Mouse (Mus musculus) kidney, postnatal 0 days (tissue): ENCODE results near the gene Klhl15. TPM values are rescaled to one million over a fixed set of nuclear protein-coding genes. Genes with fewer than 3 reads are reported as not detected.
"Not testable (repeated sequence)": the region's sequence is repeated elsewhere in the genome, so short reads cannot be mapped to it uniquely, and the experiment has no call there.

Experiments
- ATAC-seq: fragments of 200-750 bp; cut with Nextera tagmentation; replicated peaks from 2 replicates; pipeline ENCODE4 v1.8.0; 2017; ENCODE audit warnings: low read depth, moderate number of reproducible peaks, moderate TSS enrichment, moderate library complexity; ENCODE audit not compliant: low FRiP score
- DNase-seq: peaks from one replicate; pipeline ENCODE4 v3.0.0-alpha.2; 2016; ENCODE audit warnings: low spot score
- H3K27ac ChIP-seq: fragments of 300-500 bp; sonication (generic); 2 replicates; pipeline ENCODE4 v1.5.1; 2014; ENCODE audit warnings: mild to moderate bottlenecking
- H3K27me3 ChIP-seq: fragments of 300-500 bp; sonication (generic); 2 replicates; pipeline ENCODE4 v1.6.1; 2014; ENCODE audit warnings: low read length, mixed read lengths; ENCODE audit not compliant: insufficient read depth
- H3K36me3 ChIP-seq: fragments of 300-500 bp; sonication (generic); 2 replicates; pipeline ENCODE4 v1.6.1; 2014; ENCODE audit warnings: low read length, mixed read lengths; ENCODE audit not compliant: insufficient read depth
- H3K4me1 ChIP-seq: fragments of 300-500 bp; sonication (generic); replicated peaks from 2 replicates; pipeline ENCODE4 v1.6.1; 2014; ENCODE audit warnings: antibody characterized with exemption, low read length, mixed read lengths; ENCODE audit not compliant: insufficient read depth
- H3K4me2 ChIP-seq: fragments of 300-500 bp; sonication (generic); 2 replicates; pipeline ENCODE4 v1.6.1; 2014; ENCODE audit warnings: mild to moderate bottlenecking, low read length, moderate library complexity, mixed read lengths
- H3K4me3 ChIP-seq: fragments of 300-500 bp; sonication (generic); replicated peaks from 2 replicates; pipeline ENCODE4 v1.5.1; 2014; ENCODE audit warnings: low read depth, low read length
- H3K9ac ChIP-seq: fragments of 300-500 bp; sonication (generic); 2 replicates; pipeline ENCODE4 v1.6.1; 2014; ENCODE audit warnings: low read depth, low read length
- H3K9me3 ChIP-seq: fragments of 300-500 bp; sonication (generic); replicated peaks from 2 replicates; pipeline ENCODE4 v1.6.1; 2016; ENCODE audit warnings: low read length, inconsistent platforms, mixed read lengths
- CTCF ChIP-seq: IDR thresholded peaks from 2 replicates; pipeline ENCODE4 v1.5.1; 2016; ENCODE audit warnings: antibody characterized with exemption, low read depth, mild to moderate bottlenecking, moderate library complexity
- WGBS: fragments of 180-500 bp; shearing (Covaris S2); extraction: QIAGEN DNeasy Blood & Tissue Kit; methylation state at CpG from one replicate; pipeline ENCODE4 v1.1.7; 2014; 5-methylcytosine and 5-hydroxymethylcytosine counted together
- polyA plus RNA-seq: library from polyadenylated mRNA; unstranded; fragments of >200 nt; fragmentation: Nextera tagmentation; extraction: Ambion mirVana; gene quantifications from 2 replicates; pipeline ENCODE4 v1.2.1, GENCODE M21; 2015

The Klhl15 gene
- polyA plus RNA-seq: 7.8 and 8.3 TPM in 2 replicates

DNA sequence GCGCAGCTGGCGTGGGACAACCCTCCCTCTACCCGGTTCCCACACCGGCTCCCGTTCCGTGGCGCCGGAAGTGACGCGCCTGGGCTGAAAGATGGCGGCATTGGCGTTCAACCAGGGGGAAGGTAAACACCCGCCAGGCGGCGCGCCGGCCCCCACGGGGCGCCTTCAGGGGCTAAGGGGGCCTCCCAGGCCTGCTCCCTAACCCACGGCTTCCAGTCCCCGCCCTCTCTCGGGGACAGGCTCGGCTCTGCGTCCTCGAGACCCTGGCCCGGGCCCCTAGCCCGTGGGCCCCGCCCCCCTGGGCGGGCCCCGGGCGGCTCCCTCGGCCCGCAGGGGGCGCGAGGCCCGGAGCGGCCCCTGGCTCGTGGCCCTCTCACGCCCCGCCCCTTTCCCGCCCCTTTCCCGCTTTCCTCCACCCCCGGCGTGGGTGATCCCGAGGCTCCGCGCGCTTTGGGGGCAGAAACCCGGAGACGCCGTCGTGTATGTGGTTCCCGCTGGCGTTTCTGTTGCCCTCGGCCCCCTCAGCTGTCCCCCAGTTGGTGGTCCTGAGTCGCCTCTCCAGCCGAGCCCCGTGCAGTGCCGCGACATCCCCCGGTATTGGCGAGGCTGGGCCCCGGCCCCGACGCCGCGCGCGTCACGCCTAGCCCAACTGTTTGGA lies at the start of gene Klhl15:
TSS of gene Klhl15 (plus strand) at position 68 of the 658 bp plus-strand sequence.
- WGBS: 24% methylated on average over 46 of the region's 70 CpGs
- Histone ChIP-seq H3K36me3 (no peaks in the 10 kb centered on the region), H3K27me3 (no peaks in the 10 kb centered on the region), H3K27ac (peak within 1 kb of the TSS; percentile 90), H3K4me1 (no peaks in the 10 kb centered on the region), H3K4me3 (peak within 1 kb of the TSS; percentile 56), H3K9me3 (no peaks in the 10 kb centered on the region), H3K4me2 (peak within 1 kb of the TSS; percentile 57), H3K9ac (peak within 1 kb of the TSS; percentile 78)
- TF ChIP-seq CTCF: peak; percentile 27; the same call in 1 of the 2 replicates
- DNase-seq: peak; percentile 79
- ATAC-seq: peak; percentile 96

DNA sequence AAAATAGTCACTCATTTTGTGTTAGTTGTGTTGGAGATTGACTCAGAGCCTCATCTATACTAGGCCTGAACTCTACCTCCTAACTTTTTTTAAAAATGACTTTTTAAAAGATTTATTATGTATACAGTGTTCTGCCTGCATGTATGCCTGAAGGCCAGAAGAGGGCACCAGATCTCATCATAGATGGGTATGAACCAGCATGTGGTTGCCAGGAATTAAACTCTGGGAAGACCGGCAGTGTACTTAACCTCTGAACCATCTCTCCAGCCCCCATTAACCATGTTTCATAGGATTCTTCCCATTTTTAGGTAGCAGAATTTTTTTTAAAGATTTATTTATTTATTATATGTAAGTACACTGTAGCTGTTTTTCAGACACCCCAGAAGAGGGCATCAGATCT lies 49.2 kb upstream of the Klhl15 start:
- no peak for ATAC-seq
- Histone ChIP-seq H3K4me3 (no peak overlapping the region), H3K9me3 (no peaks in the 10 kb centered on the region), H3K27ac (no peak overlapping the region), H3K4me1 (no peaks in the 10 kb centered on the region), H3K36me3 (no peaks in the 10 kb centered on the region), H3K9ac (no peak overlapping the region), H3K27me3 (no peaks in the 10 kb centered on the region), H3K4me2 (no peak overlapping the region)
- DNase-seq: peak; percentile 35
- WGBS: 42% methylated on average over 1 of the region's 1 CpGs
- peak; percentile 62 for TF ChIP-seq CTCF

DNA sequence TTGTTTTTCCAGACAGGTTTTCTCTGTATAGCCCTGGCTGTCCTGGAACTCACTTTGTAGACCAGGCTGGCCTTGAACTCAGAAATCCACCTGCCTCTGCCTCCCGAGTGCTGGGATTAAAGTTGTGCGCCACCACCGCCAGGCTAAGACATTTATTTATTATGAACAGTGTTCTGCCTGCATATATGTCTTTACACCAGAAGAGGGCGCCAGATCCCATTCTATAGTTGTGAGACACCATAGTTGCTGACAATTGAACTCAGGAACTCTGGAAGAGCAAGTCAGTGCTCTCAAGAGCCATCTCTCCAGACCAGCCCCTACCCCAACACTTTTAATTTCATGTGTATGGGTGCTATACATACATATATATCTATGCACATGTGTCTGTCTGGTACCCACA lies 40.5 kb upstream of the Klhl15 start:
- WGBS: 69% methylated on average over 4 of the region's 4 CpGs
- H3K27me3 ChIP-seq, H3K9me3 ChIP-seq, H3K4me2 ChIP-seq, ATAC-seq, H3K4me3 ChIP-seq, H3K27ac ChIP-seq, H3K9ac ChIP-seq, H3K4me1 ChIP-seq: not testable (repeated sequence)
- peaks cover 23% of the 10 kb centered on the region; the same call in 1 of the 2 replicates for H3K36me3 ChIP-seq
- TF ChIP-seq CTCF: peak; percentile 59
- peak; percentile 14 for DNase-seq

DNA sequence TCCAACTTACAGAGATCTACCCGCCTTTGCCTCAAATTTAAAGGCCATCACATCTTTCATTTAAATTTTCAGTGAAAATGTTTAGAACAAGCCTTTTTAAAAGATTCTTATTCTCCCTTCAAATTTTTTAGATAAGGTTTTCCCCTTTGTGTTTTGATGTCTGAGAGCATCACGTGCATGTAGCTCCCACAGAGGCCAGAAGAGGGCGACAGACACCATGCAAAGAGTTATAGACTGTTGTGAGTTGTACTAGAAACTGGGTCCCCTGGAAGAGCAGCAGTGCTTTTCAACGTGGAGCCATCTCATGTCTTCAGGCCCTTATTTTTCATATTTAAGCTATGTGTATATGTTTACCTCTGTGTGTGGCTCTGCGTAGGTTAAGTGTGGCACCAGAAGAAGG lies 36.6 kb upstream of the Klhl15 start:
- Histone ChIP-seq H3K36me3 (peaks cover 29% of the 10 kb centered on the region), H3K4me1 (no peaks in the 10 kb centered on the region), H3K4me3 (no peak overlapping the region), H3K27me3 (no peaks in the 10 kb centered on the region), H3K9ac (no peak overlapping the region), H3K4me2 (no peak overlapping the region), H3K27ac (no peak overlapping the region), H3K9me3 (no peaks in the 10 kb centered on the region)
- DNase-seq (no peak), ATAC-seq (no peak)
- TF ChIP-seq CTCF: peak; percentile 50
- WGBS: 90% methylated on average over 5 of the region's 5 CpGs

DNA sequence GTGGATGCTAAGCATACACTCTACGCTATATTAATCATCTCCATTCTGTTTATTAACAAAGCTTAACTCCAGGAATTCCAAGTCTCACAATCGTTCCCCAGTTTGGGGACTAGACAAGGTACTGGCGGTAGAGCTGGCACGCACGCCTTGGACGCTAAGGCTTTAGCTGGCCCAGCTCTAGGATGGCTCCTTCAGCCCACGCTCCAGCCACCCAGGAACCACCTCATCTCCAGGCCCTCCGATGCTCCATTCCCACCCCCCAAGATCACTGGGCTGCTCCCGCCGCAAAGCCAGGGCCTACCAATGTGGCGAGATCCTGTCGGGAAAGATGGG lies 22.2 kb upstream of the Klhl15 start:
- no peak for TF ChIP-seq CTCF
- DNase-seq: no peak
- H3K4me1 ChIP-seq: no peaks in the 10 kb centered on the region
- H3K4me2 ChIP-seq: peak overlapping the region; percentile 63
- H3K36me3 ChIP-seq: peaks cover 13% of the 10 kb centered on the region; the same call in 1 of the 2 replicates
- peak overlapping the region; percentile 81 for H3K27ac ChIP-seq
- WGBS: under 1% methylated on average over 12 of the region's 12 CpGs
- ATAC-seq: peak; percentile 66
- no peaks in the 10 kb centered on the region for H3K27me3 ChIP-seq
- H3K9ac ChIP-seq: peak overlapping the region; percentile 80
- H3K4me3 ChIP-seq: peak overlapping the region; percentile 78
- H3K9me3 ChIP-seq: no peaks in the 10 kb centered on the region

DNA sequence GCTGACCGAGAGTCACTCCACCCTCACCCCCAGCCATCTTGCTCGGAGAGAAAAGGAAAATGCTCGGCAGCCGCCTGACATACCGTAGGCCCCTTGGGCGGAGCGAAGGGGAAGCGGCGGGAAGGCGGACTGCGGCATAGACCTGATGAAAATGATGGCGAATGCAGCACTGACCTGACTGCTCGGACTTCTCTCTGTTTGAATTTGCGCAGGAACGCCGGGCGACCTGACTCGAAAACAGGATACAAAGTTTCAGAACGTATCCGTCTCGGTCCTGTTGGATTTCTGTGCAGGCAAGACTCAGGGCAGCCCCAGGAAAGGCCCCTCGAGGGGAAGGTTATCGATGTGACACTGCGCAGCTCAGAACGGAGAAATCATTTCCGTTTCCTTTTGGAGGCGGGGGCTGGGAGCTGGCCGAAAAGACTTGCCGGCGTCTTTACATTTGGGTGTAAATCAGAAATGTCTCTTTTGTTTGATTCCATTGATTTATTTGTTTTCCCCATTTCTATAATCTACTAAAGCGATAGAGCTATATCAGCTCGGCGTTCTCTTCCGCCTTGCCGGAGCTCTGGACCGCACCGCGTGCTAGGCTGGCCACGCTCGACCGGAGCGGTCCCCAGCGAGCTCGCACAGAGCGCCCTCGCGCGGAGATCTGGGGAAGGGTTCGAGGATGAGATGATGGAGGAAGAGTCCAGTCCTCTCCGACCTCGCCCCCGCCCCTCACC lies 21.6 kb upstream of the Klhl15 start, which contains the start of gene Eif2s3x:
TSS of gene Eif2s3x (minus strand) at position 266 of the 725 bp plus-strand sequence.
- Histone ChIP-seq H3K9ac (peak within 1 kb of the TSS; percentile 80), H3K36me3 (peaks cover 7% of the 10 kb centered on the region; the same call in 1 of the 2 replicates), H3K4me1 (no peaks in the 10 kb centered on the region), H3K27ac (peak within 1 kb of the TSS; percentile 81), H3K4me3 (peak within 1 kb of the TSS; percentile 78), H3K9me3 (no peaks in the 10 kb centered on the region), H3K4me2 (peak within 1 kb of the TSS; percentile 63), H3K27me3 (no peaks in the 10 kb centered on the region)
- ATAC-seq (peak; percentile 95), DNase-seq (peak; percentile 87)
- WGBS: under 1% methylated on average over 52 of the region's 52 CpGs
- TF ChIP-seq CTCF: peak; percentile 75
